Mouse (Mus musculus) limb, embryonic 11.5 days (tissue): ENCODE data around the gene Fgf8. TPM values are rescaled to one million over a fixed set of nuclear protein-coding genes. Genes with fewer than 3 reads are reported as not detected.

Source experiments
- ATAC-seq: fragments of 200-750 bp; cut with Nextera tagmentation; 2 replicates; pipeline ENCODE4 v1.8.0; 2017; ENCODE audit warnings: low read depth; ENCODE audit not compliant: insufficient number of reproducible peaks, low FRiP score, low TSS enrichment
- DNase-seq: peaks from one replicate; pipeline ENCODE4 v3.0.0-alpha.2; 2015; ENCODE audit warnings: low spot score
- H3K27ac ChIP-seq: fragments of 300-500 bp; sonication (generic); replicated peaks from 2 replicates; pipeline ENCODE4 v1.5.1; 2014; ENCODE audit warnings: low read depth, mild to moderate bottlenecking, low read length
- H3K27me3 ChIP-seq: fragments of 300-500 bp; sonication (generic); 2 replicates; pipeline ENCODE4 v1.6.1; 2014; ENCODE audit warnings: mild to moderate bottlenecking, low read length, mixed read lengths; ENCODE audit not compliant: control insufficient read depth, insufficient read depth
- H3K36me3 ChIP-seq: fragments of 300-500 bp; sonication (generic); 2 replicates; pipeline ENCODE4 v1.6.1; 2014; ENCODE audit warnings: mild to moderate bottlenecking, low read length, moderate library complexity, mixed read lengths; ENCODE audit not compliant: control insufficient read depth, insufficient read depth
- H3K4me1 ChIP-seq: fragments of 300-500 bp; sonication (generic); 2 replicates; pipeline ENCODE4 v1.6.1; 2014; ENCODE audit warnings: low read length, mixed read lengths; ENCODE audit not compliant: control insufficient read depth, insufficient read depth
- H3K4me2 ChIP-seq: fragments of 300-500 bp; sonication (generic); 2 replicates; pipeline ENCODE4 v1.6.1; 2014; ENCODE audit warnings: low read depth, mild to moderate bottlenecking, moderate library complexity; ENCODE audit not compliant: severe bottlenecking
- H3K4me3 ChIP-seq: fragments of 300-500 bp; sonication (generic); 2 replicates; pipeline ENCODE4 v1.5.1; 2014; ENCODE audit warnings: low read depth, low read length
- H3K9ac ChIP-seq: fragments of 300-500 bp; sonication (generic); 2 replicates; pipeline ENCODE4 v1.6.1; 2014; ENCODE audit warnings: mild to moderate bottlenecking, low read length
- H3K9me3 ChIP-seq: fragments of 300-500 bp; sonication (generic); 2 replicates; pipeline ENCODE4 v1.6.1; 2016; ENCODE audit warnings: low read length; ENCODE audit not compliant: control insufficient read depth
- WGBS: fragments of 180-500 bp; shearing (Covaris S2); extraction: QIAGEN DNeasy Blood & Tissue Kit; methylation state at CpG from one replicate; pipeline ENCODE4 v1.1.7; 2014; 5-methylcytosine and 5-hydroxymethylcytosine counted together
- polyA plus RNA-seq: library from polyadenylated mRNA; unstranded; fragments of >200 nt; fragmentation: Nextera tagmentation; extraction: Ambion mirVana; gene quantifications from 2 replicates; pipeline ENCODE4 v1.2.1, GENCODE M21; 2014

Fgf8 gene
- polyA plus RNA-seq, 1 experiment from 2014 or later = 46.1 TPM

DNA sequence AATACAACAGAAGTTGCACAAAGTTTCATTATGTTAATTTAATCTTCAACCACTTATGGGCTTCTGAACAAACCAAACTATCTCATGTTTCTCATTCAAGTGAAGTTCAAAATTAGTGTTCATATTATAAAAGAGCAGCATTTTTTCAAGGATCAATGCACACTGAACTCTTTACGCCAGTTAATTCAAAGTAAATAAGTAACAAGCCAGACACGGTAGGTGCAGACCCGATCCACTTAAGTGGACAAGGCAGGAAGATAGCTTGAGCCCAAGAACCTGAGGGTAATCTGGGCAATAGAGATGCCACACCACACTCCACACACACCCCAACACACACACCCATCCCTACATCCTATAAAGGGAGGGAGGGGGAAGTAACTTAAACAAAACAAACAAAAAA lies 10.8 kb upstream of the Fgf8 start:
- Histone ChIP-seq H3K4me3 (no peak overlapping the region), H3K9me3 (no peaks in the 10 kb centered on the region), H3K36me3 (peaks cover 35% of the 10 kb centered on the region), H3K27ac (no peak overlapping the region), H3K27me3 (no peaks in the 10 kb centered on the region), H3K4me2 (no peak overlapping the region), H3K4me1 (peaks cover 3% of the 10 kb centered on the region; the same call in 1 of the 2 replicates), H3K9ac (no peak overlapping the region)
- DNase-seq (no peak), ATAC-seq (no peak)
- WGBS = 97% methylated on average over 3 of the region's 3 CpGs

DNA sequence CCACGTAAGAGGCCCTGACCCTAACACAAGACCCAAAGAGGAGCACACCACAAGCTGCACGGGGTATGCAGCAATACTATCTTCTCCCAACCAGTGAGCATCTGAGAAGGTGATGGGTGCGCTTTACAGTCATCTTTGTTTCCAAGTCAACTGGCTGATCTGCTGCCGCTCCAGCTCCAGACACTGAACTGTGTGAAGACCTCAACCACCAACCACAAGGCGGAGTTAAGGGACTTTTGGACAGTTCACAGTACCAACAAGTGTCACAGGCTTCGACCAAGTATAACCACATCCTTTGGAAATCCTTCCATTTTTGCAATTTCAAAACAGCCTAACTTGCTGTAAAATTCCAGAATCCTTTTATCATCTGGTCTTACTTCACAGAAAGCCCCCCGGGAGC lies 9.2 kb upstream of the Fgf8 start:
- no peak overlapping the region for H3K27ac ChIP-seq
- no peak overlapping the region for H3K4me2 ChIP-seq
- H3K36me3 ChIP-seq = peaks cover 25% of the 10 kb centered on the region
- DNase-seq (no peak), ATAC-seq (no peak)
- 95% methylated on average over 7 of the region's 7 CpGs for WGBS
- no peak overlapping the region for H3K4me3 ChIP-seq
- H3K9me3 ChIP-seq = no peaks in the 10 kb centered on the region
- H3K9ac ChIP-seq = no peak overlapping the region
- H3K4me1 ChIP-seq = peaks cover 8% of the 10 kb centered on the region
- H3K27me3 ChIP-seq = no peaks in the 10 kb centered on the region

- ATAC-seq (peak; percentile 66; the same call in 1 of the 2 replicates), DNase-seq (peak; percentile 94)
- WGBS = under 1% methylated on average over 52 of the region's 60 CpGs
- peak within 1 kb of the TSS; percentile 64 for H3K4me3 ChIP-seq
- peaks cover 18% of the 10 kb centered on the region for H3K27me3 ChIP-seq
- peak within 1 kb of the TSS; percentile 89 for H3K9ac ChIP-seq
- H3K27ac ChIP-seq = no peak within 1 kb of the TSS
- H3K4me1 ChIP-seq = peaks cover 14% of the 10 kb centered on the region
- H3K9me3 ChIP-seq = no peaks in the 10 kb centered on the region
- H3K36me3 ChIP-seq = peaks cover 10% of the 10 kb centered on the region; the same call in 1 of the 2 replicates
- peak within 1 kb of the TSS; percentile 95 for H3K4me2 ChIP-seq
Observed at GRCm38 (mm10) chr19:45749243-45750043, 6.7 kb upstream of the Fgf8 start, which contains the start of gene Npm3. Gene Npm3, minus strand, starts transcription at chr19:45749591.

DNA sequence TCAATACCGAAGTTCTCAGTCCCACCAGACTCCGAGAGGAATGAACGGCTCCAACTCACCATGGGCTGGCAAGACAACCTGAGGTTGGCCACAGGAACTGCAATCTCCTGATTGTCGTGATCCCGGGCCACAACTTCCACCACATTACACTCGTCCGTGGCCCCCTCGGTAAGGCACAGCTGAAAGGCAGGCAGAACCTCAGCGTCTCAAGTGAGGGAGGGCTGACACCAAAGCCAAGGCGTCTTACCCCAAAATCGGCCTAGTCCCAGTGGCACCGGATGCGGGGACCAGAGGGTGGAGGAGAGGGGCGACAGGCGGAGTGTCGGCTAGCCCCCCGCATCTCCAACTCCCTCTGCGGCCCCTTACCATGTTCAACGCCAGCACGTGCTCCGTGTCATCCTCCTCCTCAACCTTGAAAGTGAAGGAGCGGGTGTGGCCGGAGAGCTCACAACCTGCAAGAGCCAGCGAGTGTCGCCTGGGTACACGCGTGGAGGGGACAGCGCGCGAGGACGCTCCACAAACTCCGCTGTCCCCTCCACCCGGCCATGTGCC lies 6.1 kb upstream of the Fgf8 start:
- Histone ChIP-seq H3K4me1 (peaks cover 14% of the 10 kb centered on the region), H3K27ac (no peak overlapping the region), H3K9me3 (no peaks in the 10 kb centered on the region), H3K27me3 (peaks cover 25% of the 10 kb centered on the region), H3K9ac (peak overlapping the region; percentile 89), H3K4me2 (peak overlapping the region; percentile 95), H3K4me3 (peak overlapping the region; percentile 64), H3K36me3 (peaks cover 4% of the 10 kb centered on the region; the same call in 1 of the 2 replicates)
- WGBS = 2% methylated on average over 32 of the region's 33 CpGs
- ATAC-seq = 0 out of 2 replicates have a peak, but pooled peaks have one; percentile 22
- peak; percentile 45 for DNase-seq

DNA sequence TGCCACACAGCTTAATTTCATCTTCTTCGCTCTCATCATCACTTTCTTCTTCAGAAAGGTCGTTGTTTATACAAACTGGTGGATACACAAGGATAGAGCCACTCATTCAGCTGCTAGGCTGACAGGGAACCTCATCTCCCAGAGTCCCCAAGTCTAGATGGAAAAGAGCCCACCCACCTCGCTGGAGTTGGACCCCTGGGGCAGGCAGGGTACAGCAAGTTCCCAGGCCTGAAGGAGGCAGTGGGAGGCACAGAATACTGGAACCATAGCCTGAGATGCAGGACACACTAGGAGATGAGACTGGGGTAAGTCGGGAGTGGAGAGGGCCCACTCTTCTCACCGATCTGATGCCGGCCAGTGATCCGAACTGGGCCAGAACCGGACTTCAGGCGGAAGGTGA lies 5.5 kb upstream of the Fgf8 start:
- H3K36me3 ChIP-seq = peaks cover 4% of the 10 kb centered on the region; the same call in 1 of the 2 replicates
- H3K4me2 ChIP-seq = peak overlapping the region; percentile 95
- peaks cover 31% of the 10 kb centered on the region for H3K27me3 ChIP-seq
- H3K9ac ChIP-seq = no peak overlapping the region
- H3K4me3 ChIP-seq = peak overlapping the region; percentile 64
- WGBS = 53% methylated on average over 9 of the region's 9 CpGs
- H3K4me1 ChIP-seq = peaks cover 14% of the 10 kb centered on the region
- H3K27ac ChIP-seq = no peak overlapping the region
- ATAC-seq = no peak
- no peaks in the 10 kb centered on the region for H3K9me3 ChIP-seq
- no peak for DNase-seq

DNA sequence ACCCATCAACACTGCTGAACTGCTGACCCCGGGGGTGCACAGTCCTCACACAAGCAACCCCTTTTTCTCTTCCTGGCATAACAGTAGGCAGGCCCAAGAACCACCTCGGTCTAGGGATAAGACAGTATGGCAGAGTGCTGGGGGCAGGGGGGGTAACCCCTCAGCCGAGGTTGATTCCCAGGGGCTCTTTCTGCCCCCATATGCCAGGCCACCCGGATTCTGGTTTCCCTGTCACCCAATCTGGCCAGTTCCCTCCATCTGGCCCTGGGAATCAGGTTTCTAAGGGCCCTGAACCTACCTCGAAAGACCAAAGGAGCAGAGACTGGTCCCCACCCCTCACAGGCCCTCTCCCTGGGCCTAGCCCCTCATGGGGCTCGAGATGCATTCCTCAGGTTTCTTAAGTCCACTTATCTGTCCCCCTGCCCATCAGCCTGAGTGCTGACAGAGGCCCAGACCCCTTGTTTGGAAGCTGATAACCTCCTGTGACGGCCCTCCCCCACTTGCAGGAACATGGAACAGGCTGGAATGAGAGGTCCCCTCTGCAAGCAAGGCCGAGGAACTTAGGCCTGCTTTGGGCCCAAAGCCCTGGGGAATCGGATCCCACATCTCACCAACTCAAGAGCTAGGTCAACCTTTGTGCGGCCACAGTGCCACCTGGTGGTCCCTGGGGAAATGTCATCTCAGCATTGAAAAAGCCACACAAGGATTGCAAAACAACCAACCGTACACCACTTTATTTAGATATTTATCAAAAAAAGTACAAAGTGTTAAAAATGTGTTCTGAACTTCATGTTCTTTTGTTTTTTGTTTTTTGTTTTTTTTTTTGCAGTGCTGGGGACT lies 4.5 kb upstream of the Fgf8 start:
- no peak overlapping the region for H3K27ac ChIP-seq
- 18% methylated on average over 11 of the region's 11 CpGs for WGBS
- H3K9ac ChIP-seq = no peak overlapping the region
- H3K9me3 ChIP-seq = no peaks in the 10 kb centered on the region
- peaks cover 17% of the 10 kb centered on the region for H3K4me1 ChIP-seq
- ATAC-seq = no peak
- no peak overlapping the region for H3K4me3 ChIP-seq
- H3K4me2 ChIP-seq = no peak overlapping the region
- peak; percentile 92 for DNase-seq
- H3K27me3 ChIP-seq = peaks cover 38% of the 10 kb centered on the region
- no peaks in the 10 kb centered on the region; the same call in 1 of the 2 replicates for H3K36me3 ChIP-seq

DNA sequence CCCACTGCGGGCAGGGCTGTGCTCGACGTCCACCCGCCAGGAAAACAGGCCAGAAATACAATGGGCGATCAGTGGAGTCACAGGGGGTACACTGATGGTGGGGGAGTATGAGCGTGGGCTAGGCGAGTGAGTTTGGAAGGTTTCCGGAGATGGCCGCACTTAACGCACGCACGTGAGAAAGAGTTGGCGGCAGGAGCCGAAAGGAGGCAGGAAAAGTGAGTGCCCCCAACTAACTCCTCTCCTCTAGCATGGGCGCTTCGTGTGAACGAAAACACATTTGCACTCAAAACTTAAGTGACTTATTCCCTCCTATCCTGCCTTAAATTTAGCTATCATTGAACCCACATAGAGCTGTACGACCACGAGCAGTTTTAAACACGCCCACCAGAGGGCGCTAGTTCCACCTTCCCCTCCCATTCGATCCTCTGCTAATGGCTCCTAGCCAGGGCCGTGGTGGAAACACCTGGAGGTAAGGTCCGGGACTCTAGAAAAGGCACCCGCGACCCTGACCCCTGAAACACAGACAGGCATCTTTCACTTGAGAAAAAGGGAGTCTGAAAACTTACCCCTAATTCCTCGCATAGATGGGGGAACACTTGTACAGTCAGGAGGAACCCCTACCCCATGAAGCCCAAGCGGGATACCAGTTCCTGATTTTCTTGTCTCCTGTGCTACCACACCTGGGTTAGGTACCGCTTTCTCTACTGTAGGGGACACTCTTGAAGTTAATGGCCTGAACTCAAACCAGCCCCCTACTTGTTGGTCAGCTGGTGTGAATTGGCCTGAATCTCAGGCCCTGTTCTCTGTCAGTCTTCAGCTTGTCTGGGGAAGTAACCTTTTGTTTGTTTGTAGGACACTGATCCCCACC lies 3.7 kb upstream of the Fgf8 start:
- DNase-seq (peak; percentile 87), ATAC-seq (0 out of 2 replicates have a peak, but pooled peaks have one; percentile 7)
- H3K36me3 ChIP-seq = no peaks in the 10 kb centered on the region; the same call in 1 of the 2 replicates
- no peak overlapping the region for H3K9ac ChIP-seq
- peaks cover 22% of the 10 kb centered on the region for H3K4me1 ChIP-seq
- H3K27me3 ChIP-seq = peaks cover 46% of the 10 kb centered on the region
- H3K27ac ChIP-seq = no peak overlapping the region
- no peak overlapping the region for H3K4me3 ChIP-seq
- 8% methylated on average over 29 of the region's 29 CpGs for WGBS
- H3K4me2 ChIP-seq = no peak overlapping the region
- no peaks in the 10 kb centered on the region for H3K9me3 ChIP-seq
